25 mouse cellular contexts compared by ENCODE assay signal in the genomic region with DNA sequence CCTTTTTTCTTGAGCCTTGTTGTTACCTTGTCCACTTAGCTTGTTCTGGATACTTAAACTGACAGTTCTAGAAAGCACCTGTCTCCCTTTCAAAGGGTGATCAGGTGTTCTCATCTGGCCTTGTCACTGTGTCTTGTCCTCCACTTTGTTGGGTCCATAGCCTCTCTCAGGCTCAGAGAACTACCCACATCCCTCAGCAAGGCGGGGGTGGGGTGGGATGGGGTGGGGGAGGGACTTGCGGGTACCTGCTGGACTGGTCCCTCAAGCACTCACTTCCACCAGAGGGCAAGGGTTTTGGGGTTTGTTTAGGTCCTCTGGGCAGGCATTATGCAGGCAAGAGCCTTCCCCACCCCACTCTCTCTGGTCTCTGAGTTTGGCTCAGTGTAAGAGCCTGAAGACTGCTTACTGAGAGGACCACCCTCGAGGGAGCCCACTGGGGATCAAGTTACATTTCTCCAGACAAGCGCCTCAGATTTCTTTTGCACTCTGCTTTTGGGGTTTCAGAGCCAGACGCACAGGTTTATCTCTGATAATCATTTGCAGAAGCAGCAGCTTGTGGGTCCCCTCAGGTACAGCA. TPM values are rescaled to one million over a fixed set of nuclear protein-coding genes. Genes with fewer than 3 reads are reported as not detected.
DNase-seq lines count a peak whose midpoint lies in the region; ATAC-seq and TF ChIP-seq lines count a peak whose summit lies in the region.
"Had no signal": no experiment of that assay in that cellular context is flagged by ENCODE, and none has a peak within 500 bp of the region (broad histone marks: within the 10 kb centered on the region; RNA-seq: fewer than 3 reads in every experiment).

No protein-coding gene starts in this region.

- no peak for TF ChIP-seq EP300 in lung, postnatal 0 days (IDR thresholded peaks at IDR 0.05)

- intact Hi-C loops in heart, postnatal 36 days (cut with DNase I): loop anchor here (10.0 kb wide), 1 partner anchor 174 kb away; no protein-coding TSS in a partner anchor

- peaks cover 5% of the 10 kb centered on the region; the same call in 1 of the 2 replicates for H3K4me1 ChIP-seq in heart, embryonic 16.5 days (ENCODE audit: control insufficient read depth, insufficient read depth, low read length)
- peaks cover 7% of the 10 kb centered on the region; the same call in 1 of the 2 replicates for H3K4me1 ChIP-seq in lung, embryonic 16.5 days (replicated peaks; ENCODE audit: control insufficient read depth, insufficient read depth, low read length)
- no peaks in the 10 kb centered on the region for H3K4me1 ChIP-seq in lung, postnatal 0 days (ENCODE audit: insufficient read depth, low read depth, low read length)
- H3K4me1 ChIP-seq in embryonic facial prominence, embryonic 10.5 days: peaks cover 16% of the 10 kb centered on the region
- H3K4me1 ChIP-seq in limb, embryonic 11.5 days (ENCODE audit: control insufficient read depth, insufficient read depth, low read length): peaks cover 11% of the 10 kb centered on the region

- TF ChIP-seq CTCF in lung, postnatal 0 days (IDR thresholded peaks at IDR 0.05): no peak

- H3K4me2 ChIP-seq in heart, embryonic 16.5 days (ENCODE audit: low read depth, low read length): peak overlapping the region; percentile 10; the same call in 1 of the 2 replicates
- H3K4me2 ChIP-seq in lung, embryonic 16.5 days (ENCODE audit: low read depth, low read length): peak overlapping the region; percentile 6
- no peak overlapping the region for H3K4me2 ChIP-seq in lung, postnatal 0 days (replicated peaks; ENCODE audit: low read depth, low read length)
- H3K4me2 ChIP-seq in limb, embryonic 11.5 days (ENCODE audit: low read depth, severe bottlenecking): 0 out of 2 replicates have a peak overlapping the region, but pooled peaks have one; percentile 10
- H3K4me2 ChIP-seq: forebrain, embryonic 12.5 days; hindbrain, embryonic 14.5 days; liver, embryonic 11.5 days; stomach, embryonic 15.5 days had no signal

- no peak for ATAC-seq in heart, embryonic 16.5 days (replicated peaks; ENCODE audit: extremely low read depth, insufficient read depth, low FRiP score)
- ATAC-seq in lung, embryonic 16.5 days (ENCODE audit: low read depth): peak; percentile 58
- ATAC-seq in lung, postnatal 0 days: no peak; the same call in 1 of the 2 replicates
- 0 out of 2 replicates have a peak, but pooled peaks have one; percentile 60 for ATAC-seq in limb, embryonic 11.5 days (ENCODE audit: insufficient number of reproducible peaks, low FRiP score, low TSS enrichment, low read depth)

- no peaks in the 10 kb centered on the region for H3K9me3 ChIP-seq in heart, embryonic 16.5 days (replicated peaks; ENCODE audit: control insufficient read depth, low read length)
- H3K9me3 ChIP-seq in lung, embryonic 16.5 days (ENCODE audit: control insufficient read depth, low read length): no peaks in the 10 kb centered on the region
- no peaks in the 10 kb centered on the region for H3K9me3 ChIP-seq in lung, postnatal 0 days (ENCODE audit: low read length)
- H3K9me3 ChIP-seq in embryonic facial prominence, embryonic 10.5 days: no peaks in the 10 kb centered on the region
- H3K9me3 ChIP-seq in limb, embryonic 11.5 days (ENCODE audit: control insufficient read depth, low read length): no peaks in the 10 kb centered on the region
- H3K9me3 ChIP-seq: forebrain, embryonic 12.5 days; megakaryocyte, embryonic 14.5 days; stomach, embryonic 15.5 days had no signal

- no peak for DNase-seq in heart, postnatal 36 days
- no peak for DNase-seq in lung, postnatal 0 days (ENCODE audit: low spot score)
- peak; percentile 46 for DNase-seq in embryonic facial prominence, embryonic 10.5 days (ENCODE audit: low spot score)
- DNase-seq in limb, embryonic 11.5 days (ENCODE audit: low spot score): peak; percentile 40
- DNase-seq in urinary bladder, postnatal 25 days (ENCODE audit: low spot score): no peak
- DNase-seq in adrenal gland, postnatal 36 days: no peak
- DNase-seq: B cell, adult 2 months; cerebellum, adult 9-10 months; gastrocnemius, postnatal 25 days; kidney, adult 8-10 months; lung, postnatal 10 days; right cerebral cortex, adult 18-20 months had no signal

- H3K36me3 ChIP-seq in heart, embryonic 16.5 days (ENCODE audit: control insufficient read depth, insufficient read depth): no peaks in the 10 kb centered on the region
- H3K36me3 ChIP-seq in lung, embryonic 16.5 days (ENCODE audit: control insufficient read depth, insufficient read depth, low read length): no peaks in the 10 kb centered on the region
- no peaks in the 10 kb centered on the region for H3K36me3 ChIP-seq in lung, postnatal 0 days (ENCODE audit: insufficient read depth, low read length)
- no peaks in the 10 kb centered on the region for H3K36me3 ChIP-seq in embryonic facial prominence, embryonic 10.5 days (replicated peaks)
- no peaks in the 10 kb centered on the region for H3K36me3 ChIP-seq in limb, embryonic 11.5 days (ENCODE audit: control insufficient read depth, insufficient read depth, low read length)
- H3K36me3 ChIP-seq: forebrain, embryonic 12.5 days; stomach, embryonic 15.5 days had no signal

- H3K4me3 ChIP-seq in heart, embryonic 16.5 days (ENCODE audit: low read length): no peak overlapping the region
- H3K4me3 ChIP-seq in lung, embryonic 16.5 days (ENCODE audit: low read length): no peak overlapping the region; the same call in 1 of the 2 replicates
- H3K4me3 ChIP-seq in lung, postnatal 0 days (ENCODE audit: low read depth, low read length): no peak overlapping the region
- H3K4me3 ChIP-seq in embryonic facial prominence, embryonic 10.5 days: peak overlapping the region; percentile 32; the same call in 1 of the 2 replicates
- H3K4me3 ChIP-seq in limb, embryonic 11.5 days (ENCODE audit: low read depth, low read length): no peak overlapping the region
- H3K4me3 ChIP-seq: forebrain, embryonic 12.5 days; megakaryocyte, embryonic 14.5 days; stomach, embryonic 15.5 days had no signal

- no peak overlapping the region for H3K27ac ChIP-seq in heart, embryonic 16.5 days (ENCODE audit: low read length)
- H3K27ac ChIP-seq in lung, embryonic 16.5 days (ENCODE audit: low read length): peak overlapping the region; percentile 71
- H3K27ac ChIP-seq in lung, postnatal 0 days (ENCODE audit: low read length): no peak overlapping the region
- H3K27ac ChIP-seq in embryonic facial prominence, embryonic 10.5 days (replicated peaks): no peak overlapping the region
- no peak overlapping the region for H3K27ac ChIP-seq in limb, embryonic 11.5 days (replicated peaks; ENCODE audit: low read depth, low read length)
- H3K27ac ChIP-seq: forebrain, embryonic 12.5 days; hindbrain, embryonic 14.5 days; stomach, embryonic 15.5 days had no signal

- WGBS in heart, embryonic 16.5 days: 10% methylated on average over 5 of the region's 5 CpGs
- WGBS in lung, embryonic 16.5 days: 4% methylated on average over 5 of the region's 5 CpGs
- WGBS in lung, postnatal 0 days: 5% methylated on average over 5 of the region's 5 CpGs
- 10% methylated on average over 5 of the region's 5 CpGs for WGBS in embryonic facial prominence, embryonic 10.5 days
- WGBS in limb, embryonic 11.5 days: 7% methylated on average over 5 of the region's 5 CpGs

- H3K9ac ChIP-seq in heart, embryonic 16.5 days (ENCODE audit: low read length): no peak overlapping the region
- peak overlapping the region; percentile 44; the same call in 1 of the 2 replicates for H3K9ac ChIP-seq in lung, embryonic 16.5 days (ENCODE audit: low read length)
- H3K9ac ChIP-seq in lung, postnatal 0 days (replicated peaks; ENCODE audit: low read depth): no peak overlapping the region
- H3K9ac ChIP-seq in limb, embryonic 11.5 days (ENCODE audit: low read length): no peak overlapping the region
- H3K9ac ChIP-seq: forebrain, embryonic 12.5 days; hindbrain, embryonic 14.5 days; stomach, embryonic 15.5 days had no signal

- H3K27me3 ChIP-seq in heart, embryonic 16.5 days (ENCODE audit: control insufficient read depth, insufficient read depth, low read length): peaks cover 21% of the 10 kb centered on the region
- peaks cover 3% of the 10 kb centered on the region; the same call in 1 of the 2 replicates for H3K27me3 ChIP-seq in lung, embryonic 16.5 days (ENCODE audit: control insufficient read depth, insufficient read depth, low read depth, low read length)
- H3K27me3 ChIP-seq in lung, postnatal 0 days (replicated peaks; ENCODE audit: insufficient read depth, low read length): no peaks in the 10 kb centered on the region
- H3K27me3 ChIP-seq in embryonic facial prominence, embryonic 10.5 days (replicated peaks; ENCODE audit: low read depth, poor library complexity, severe bottlenecking): no peaks in the 10 kb centered on the region; the same call in none of the 2 replicates
- H3K27me3 ChIP-seq in limb, embryonic 11.5 days (ENCODE audit: control insufficient read depth, insufficient read depth, low read length): peaks cover 21% of the 10 kb centered on the region

RNA-seq across cellular contexts. Expression of gene Rpp21, which starts 17.1 kb away (rescaled TPM):
- 73.2 and 89.1 TPM in 2 replicates for polyA plus RNA-seq in heart, embryonic 16.5 days (2015; fragmentation: Nextera tagmentation; extraction: Ambion mirVana)
- total RNA-seq in heart, postnatal 36 days (2021): 10 to 100 TPM; 39.6 to 41.1 TPM
- polyA plus RNA-seq in lung, embryonic 16.5 days (2015; fragmentation: Nextera tagmentation; extraction: Ambion mirVana): 193 and 196 TPM in 2 replicates
- 129 and 146 TPM in 2 replicates for polyA plus RNA-seq in lung, postnatal 0 days (2015; fragmentation: Nextera tagmentation; extraction: Ambion mirVana)
- 86.2 and 95.7 TPM in 2 replicates for polyA plus RNA-seq in embryonic facial prominence, embryonic 10.5 days (2016; fragmentation: Nextera tagmentation; extraction: Ambion mirVana)
- 80.9 and 85.7 TPM in 2 replicates for polyA plus RNA-seq in limb, embryonic 11.5 days (2014; fragmentation: Nextera tagmentation; extraction: Ambion mirVana)
- total RNA-seq in adrenal gland, postnatal 36 days (2021): 10 to 100 TPM; 44.0 to 49.0 TPM

RNA-seq across cellular contexts. Expression of gene Trim39, which starts 31.3 kb away (rescaled TPM):
- polyA plus RNA-seq in heart, embryonic 16.5 days (2015; fragmentation: Nextera tagmentation; extraction: Ambion mirVana): 10.4 and 10.7 TPM in 2 replicates
- total RNA-seq in heart, postnatal 36 days (2021): 1 to 10 TPM; 6.5 to 7.6 TPM
- 16.8 and 17.4 TPM in 2 replicates for polyA plus RNA-seq in lung, embryonic 16.5 days (2015; fragmentation: Nextera tagmentation; extraction: Ambion mirVana)
- 9.2 and 10.4 TPM in 2 replicates for polyA plus RNA-seq in lung, postnatal 0 days (2015; fragmentation: Nextera tagmentation; extraction: Ambion mirVana)
- 22.5 and 24.2 TPM in 2 replicates for polyA plus RNA-seq in embryonic facial prominence, embryonic 10.5 days (2016; fragmentation: Nextera tagmentation; extraction: Ambion mirVana)
- polyA plus RNA-seq in limb, embryonic 11.5 days (2014; fragmentation: Nextera tagmentation; extraction: Ambion mirVana): 17.9 and 22.2 TPM in 2 replicates
- 10 to 100 TPM; 15.7 to 20.0 TPM for total RNA-seq in adrenal gland, postnatal 36 days (2021)

RNA-seq across cellular contexts. Expression of gene H2-M10.2, which starts 45.6 kb away (rescaled TPM):
- not detected in 2 replicates for polyA plus RNA-seq in heart, embryonic 16.5 days (2015; fragmentation: Nextera tagmentation; extraction: Ambion mirVana)
- total RNA-seq in heart, postnatal 36 days (2021): not detected
- polyA plus RNA-seq in lung, embryonic 16.5 days (2015; fragmentation: Nextera tagmentation; extraction: Ambion mirVana): not detected in 2 replicates
- not detected in 2 replicates for polyA plus RNA-seq in lung, postnatal 0 days (2015; fragmentation: Nextera tagmentation; extraction: Ambion mirVana)
- 0.17 TPM in 1 of 2 replicates, not detected in the other for polyA plus RNA-seq in embryonic facial prominence, embryonic 10.5 days (2016; fragmentation: Nextera tagmentation; extraction: Ambion mirVana)
- 0.13 and 0.17 TPM in 2 replicates for polyA plus RNA-seq in limb, embryonic 11.5 days (2014; fragmentation: Nextera tagmentation; extraction: Ambion mirVana)
- total RNA-seq in adrenal gland, postnatal 36 days (2021): not detected
- total RNA-seq: gastrocnemius, postnatal 25 days; layer of hippocampus, postnatal 14 days; left cerebral cortex, postnatal 14 days; midbrain, postnatal 0 days had no signal
- polyA plus RNA-seq: forebrain, embryonic 12.5 days; heart, embryonic 14.5 days; large intestine, adult 2 months; midbrain, postnatal 0 days; neural tube, embryonic 11.5 days; stomach, embryonic 15.5 days had no signal

RNA-seq across cellular contexts. Expression of gene H2-T3, which starts 50.6 kb away (rescaled TPM):
- polyA plus RNA-seq in heart, embryonic 16.5 days (2015; fragmentation: Nextera tagmentation; extraction: Ambion mirVana): 0.21 and 0.97 TPM in 2 replicates
- total RNA-seq in heart, postnatal 36 days (2021): not detected
- polyA plus RNA-seq in lung, embryonic 16.5 days (2015; fragmentation: Nextera tagmentation; extraction: Ambion mirVana): 0.80 and 1.1 TPM in 2 replicates
- polyA plus RNA-seq in lung, postnatal 0 days (2015; fragmentation: Nextera tagmentation; extraction: Ambion mirVana): 0.12 TPM in 2 replicates
- polyA plus RNA-seq in embryonic facial prominence, embryonic 10.5 days (2016; fragmentation: Nextera tagmentation; extraction: Ambion mirVana): not detected in 2 replicates
- not detected in 2 replicates for polyA plus RNA-seq in limb, embryonic 11.5 days (2014; fragmentation: Nextera tagmentation; extraction: Ambion mirVana)
- not detected for total RNA-seq in adrenal gland, postnatal 36 days (2021)
- total RNA-seq: gastrocnemius, postnatal 25 days; layer of hippocampus, postnatal 14 days; left cerebral cortex, postnatal 14 days; midbrain, postnatal 0 days had no signal
- polyA plus RNA-seq: forebrain, embryonic 12.5 days; heart, embryonic 14.5 days; hindbrain, embryonic 14.5 days; liver, embryonic 11.5 days; midbrain, postnatal 0 days; neural tube, embryonic 11.5 days had no signal

Comparison
In these comparisons a context has a peak if more than half of its experiments do, and no peak if none do; other contexts are left out.
1. ATAC-seq: peak in lung, embryonic 16.5 days (single experiment) and limb, embryonic 11.5 days (single experiment); none in heart, embryonic 16.5 days (single experiment) and lung, postnatal 0 days (single experiment).
2. DNase-seq: peak in embryonic facial prominence, embryonic 10.5 days (single experiment) and limb, embryonic 11.5 days (single experiment); none in heart, postnatal 36 days (0 of 2), lung, postnatal 0 days (single experiment), urinary bladder, postnatal 25 days (single experiment) and adrenal gland, postnatal 36 days (0 of 2).